Mouse (Mus musculus) mesoderm, embryonic 11.5 days (tissue): Measurements from ENCODE around the gene Stra6.

ENCODE experiments used
- DNase-seq: peaks from one replicate; pipeline ENCODE4 v3.0.0-alpha.2; 2012; ENCODE audit warnings: low read depth, low spot score

Stra6 gene

GRCm38 (mm10) chr9:58130909-58131308 lies 67.3 kb downstream of the Stra6 start:
- no peak for DNase-seq

GRCm38 (mm10) chr9:58131735-58132134 lies 68.1 kb downstream of the Stra6 start:
- DNase-seq = no peak

- DNase-seq = peak; percentile 82
These were observed 70.6 kb downstream of the Stra6 start for GRCm38 (mm10) chr9:58133893-58134884.

- DNase-seq = peak; percentile 72
These were observed 71.3 kb downstream of the Stra6 start for GRCm38 (mm10) chr9:58134906-58135305.

GRCm38 (mm10) chr9:58135921-58136321 lies 72.3 kb downstream of the Stra6 start:
- no peak for DNase-seq

GRCm38 (mm10) chr9:58139947-58140346 lies 76.4 kb downstream of the Stra6 start:
- DNase-seq = no peak

- DNase-seq = no peak
These were observed 79.8 kb downstream of the Stra6 start for GRCm38 (mm10) chr9:58143419-58143818.

GRCm38 (mm10) chr9:58144664-58145063 lies 81.1 kb downstream of the Stra6 start:
- DNase-seq = no peak

GRCm38 (mm10) chr9:58145417-58145816 lies 81.8 kb downstream of the Stra6 start:
- no peak for DNase-seq

- no peak for DNase-seq
These were observed 85.2 kb downstream of the Stra6 start for GRCm38 (mm10) chr9:58148806-58149205.

GRCm38 (mm10) chr9:58150733-58151361 lies 87.3 kb downstream of the Stra6 start:
- no peak for DNase-seq

GRCm38 (mm10) chr9:58153095-58153494 lies 89.5 kb downstream of the Stra6 start:
- DNase-seq = no peak

GRCm38 (mm10) chr9:58155366-58155765 lies 91.8 kb downstream of the Stra6 start:
- DNase-seq = peak; percentile 57

- no peak for DNase-seq
These were observed 93.4 kb downstream of the Stra6 start for GRCm38 (mm10) chr9:58156819-58157560.

GRCm38 (mm10) chr9:58157838-58158237 lies 94.2 kb downstream of the Stra6 start:
- DNase-seq = no peak

- DNase-seq = peak; percentile 77
These were observed 95.1 kb downstream of the Stra6 start for GRCm38 (mm10) chr9:58158541-58159311.

GRCm38 (mm10) chr9:58159855-58160254 lies 96.3 kb downstream of the Stra6 start:
- no peak for DNase-seq

- no peak for DNase-seq
These were observed 96.7 kb downstream of the Stra6 start for GRCm38 (mm10) chr9:58160315-58160714.

GRCm38 (mm10) chr9:58162173-58162572 lies 98.6 kb downstream of the Stra6 start:
- no peak for DNase-seq

GRCm38 (mm10) chr9:58163146-58163545 lies 99.6 kb downstream of the Stra6 start:
- no peak for DNase-seq

GRCm38 (mm10) chr9:58165779-58166178 lies 102.2 kb downstream of the Stra6 start:
- DNase-seq = no peak
